ENCODE assay signal across 9 mouse cellular contexts in the genomic region with DNA sequence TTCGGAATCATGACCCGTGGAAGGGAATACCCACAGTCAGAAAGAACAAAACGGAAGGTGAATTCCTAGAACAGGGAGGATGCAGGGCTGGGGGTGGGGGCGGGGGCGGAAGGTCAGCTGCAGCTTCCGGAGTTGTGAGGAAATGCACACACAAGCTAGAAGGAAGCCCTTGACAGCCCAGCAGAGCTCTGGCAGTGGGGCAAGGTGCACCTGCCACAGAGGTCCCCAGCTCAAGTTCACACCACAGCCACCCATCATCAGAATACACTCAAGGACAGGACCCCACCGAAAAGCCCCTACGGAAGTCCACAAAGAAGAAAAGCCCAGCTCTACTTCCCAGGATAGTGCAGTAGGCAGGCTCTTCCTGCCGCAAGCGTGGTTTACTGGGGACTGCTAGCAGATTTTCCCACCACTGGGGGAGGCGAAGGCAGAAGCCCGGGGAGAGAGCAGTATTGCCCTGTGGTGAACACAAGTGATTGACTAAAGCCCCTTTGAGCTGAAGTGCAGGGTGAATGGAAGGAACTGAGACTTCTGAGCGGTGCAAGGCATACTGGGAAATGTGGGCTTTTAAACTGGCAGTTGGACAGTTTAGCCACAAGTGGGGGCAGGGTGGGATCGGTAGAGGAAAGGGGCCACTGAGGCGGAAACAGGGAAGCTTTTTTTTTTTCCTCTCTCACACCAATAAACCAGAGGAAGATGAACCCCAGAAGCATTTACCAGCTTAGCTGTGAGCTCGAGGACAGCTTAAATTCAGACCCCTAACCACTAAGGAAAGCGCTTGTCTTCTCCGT. TPM values are rescaled to one million over a fixed set of nuclear protein-coding genes. Genes with fewer than 3 reads are reported as not detected.
DNase-seq lines count a peak whose midpoint lies in the region; ATAC-seq and TF ChIP-seq lines count a peak whose summit lies in the region.
"Had no signal": no experiment of that assay in that cellular context is flagged by ENCODE, and none has a peak within 500 bp of the region (broad histone marks: within the 10 kb centered on the region; RNA-seq: fewer than 3 reads in every experiment).

No protein-coding gene starts in this region.

- intact Hi-C loops in gastrocnemius, postnatal 14 days (cut with DNase I; ENCODE audit: low total_unique reads): no loop called here

- 0 out of 2 replicates have a peak overlapping the region, but pooled peaks have one; percentile 36 for H3K9ac ChIP-seq in heart, embryonic 16.5 days (ENCODE audit: low read length)
- peak overlapping the region; percentile 57 for H3K9ac ChIP-seq in liver, postnatal 0 days (replicated peaks)

- peak; percentile 14 for DNase-seq in gastrocnemius, postnatal 14 days
- DNase-seq in gastrocnemius, postnatal 4 days (ENCODE audit: low spot score in 2 of 2): no peak
- peak; percentile 75 for DNase-seq in R1 (ENCODE audit: low read depth, low spot score)
- DNase-seq in liver, postnatal 0 days: peak; percentile 71
- peak; percentile 21 for DNase-seq in spleen, adult 12 weeks (ENCODE audit: low spot score)
- DNase-seq in right cerebral cortex, adult 2 months (ENCODE audit: low spot score in 2 of 2): no peak
- no peak for DNase-seq in c-Kit-positive CD71-positive TER-119-positive erythroid progenitor cells, embryonic 14.5 days (ENCODE audit: low spot score)

- TF ChIP-seq EP300 in liver, postnatal 0 days (IDR thresholded peaks at IDR 0.05; ENCODE audit: low read depth): peak; percentile 76

- H3K9me3 ChIP-seq in heart, embryonic 16.5 days (replicated peaks; ENCODE audit: control insufficient read depth, low read length): no peaks in the 10 kb centered on the region
- no peaks in the 10 kb centered on the region for H3K9me3 ChIP-seq in liver, postnatal 0 days (ENCODE audit: low read length)

- H3K27ac ChIP-seq in heart, embryonic 16.5 days (ENCODE audit: low read length): peak overlapping the region; percentile 60
- H3K27ac ChIP-seq in liver, postnatal 0 days (ENCODE audit: low read depth): peak overlapping the region; percentile 94

- peak overlapping the region; percentile 43 for H3K4me2 ChIP-seq in heart, embryonic 16.5 days (ENCODE audit: low read depth, low read length)
- H3K4me2 ChIP-seq in liver, postnatal 0 days (ENCODE audit: low read depth, low read length): peak overlapping the region; percentile 68

- no peak for TF ChIP-seq CTCF in liver, postnatal 0 days (IDR thresholded peaks at IDR 0.05; ENCODE audit: low read depth)

- no peaks in the 10 kb centered on the region for H3K4me1 ChIP-seq in heart, embryonic 16.5 days (ENCODE audit: control insufficient read depth, insufficient read depth, low read length)
- H3K4me1 ChIP-seq in liver, postnatal 0 days (ENCODE audit: insufficient read depth): peaks cover 22% of the 10 kb centered on the region

- WGBS in heart, embryonic 16.5 days: 46% methylated on average over 18 of the region's 18 CpGs
- 11% methylated on average over 18 of the region's 18 CpGs for WGBS in liver, postnatal 0 days (ENCODE audit: insufficient replicate concordance)

- no peak overlapping the region for H3K4me3 ChIP-seq in heart, embryonic 16.5 days (ENCODE audit: low read length)
- peak overlapping the region; percentile 26; the same call in 1 of the 2 replicates for H3K4me3 ChIP-seq in liver, postnatal 0 days (ENCODE audit: low read depth, low read length)
- H3K4me3 ChIP-seq: myocyte had no signal

- peak; percentile 72 for ATAC-seq in heart, embryonic 16.5 days (replicated peaks; ENCODE audit: extremely low read depth, insufficient read depth, low FRiP score)
- peak; percentile 82 for ATAC-seq in liver, postnatal 0 days

- H3K36me3 ChIP-seq in heart, embryonic 16.5 days (ENCODE audit: control insufficient read depth, insufficient read depth): no peaks in the 10 kb centered on the region
- no peaks in the 10 kb centered on the region for H3K36me3 ChIP-seq in liver, postnatal 0 days (replicated peaks; ENCODE audit: insufficient read depth, low read length)

- H3K27me3 ChIP-seq in heart, embryonic 16.5 days (ENCODE audit: control insufficient read depth, insufficient read depth, low read length): no peaks in the 10 kb centered on the region
- H3K27me3 ChIP-seq in liver, postnatal 0 days (ENCODE audit: insufficient read depth, low read length): no peaks in the 10 kb centered on the region

RNA-seq across cellular contexts. Expression of gene Bex6, which starts 2.5 kb away (rescaled TPM):
- total RNA-seq in gastrocnemius, postnatal 14 days (2021): not detected
- total RNA-seq in gastrocnemius, postnatal 4 days (2021): not detected
- polyA plus RNA-seq in heart, embryonic 16.5 days (2015; fragmentation: Nextera tagmentation; extraction: Ambion mirVana): 0.47 and 1.1 TPM in 2 replicates
- polyA plus RNA-seq in liver, postnatal 0 days (2015; fragmentation: Nextera tagmentation; extraction: Ambion mirVana): 0.94 and 1.2 TPM in 2 replicates
- polyA plus RNA-seq: myocyte had no signal

RNA-seq across cellular contexts. Expression of gene Nrros, which starts 11.7 kb away (rescaled TPM):
- 1 to 10 TPM; 5.3 to 5.6 TPM for total RNA-seq in gastrocnemius, postnatal 14 days (2021)
- total RNA-seq in gastrocnemius, postnatal 4 days (2021): 10 to 100 TPM; 13.3 to 15.2 TPM
- 18.1 and 20.5 TPM in 2 replicates for polyA plus RNA-seq in heart, embryonic 16.5 days (2015; fragmentation: Nextera tagmentation; extraction: Ambion mirVana)
- 18.5 and 20.5 TPM in 2 replicates for polyA plus RNA-seq in liver, postnatal 0 days (2015; fragmentation: Nextera tagmentation; extraction: Ambion mirVana)
- polyA plus RNA-seq: myocyte had no signal

Comparison
In these comparisons a context has a peak if more than half of its experiments do, and no peak if none do; other contexts are left out.
1. DNase-seq: peak in gastrocnemius, postnatal 14 days (single experiment), R1 (single experiment), liver, postnatal 0 days (single experiment) and spleen, adult 12 weeks (single experiment); none in gastrocnemius, postnatal 4 days (0 of 2), right cerebral cortex, adult 2 months (0 of 2) and c-Kit-positive CD71-positive TER-119-positive erythroid progenitor cells, embryonic 14.5 days (single experiment).